Mouse (Mus musculus) midbrain, postnatal 0 days (tissue): ENCODE measurements around the gene Selenoh. TPM values are rescaled to one million over a fixed set of nuclear protein-coding genes. Genes with fewer than 3 reads are reported as not detected.

Experiments used
- ATAC-seq: fragments of 200-750 bp; cut with Nextera tagmentation; 2 replicates; pipeline ENCODE4 v1.8.0; 2017; ENCODE audit warnings: moderate number of reproducible peaks, mild to moderate bottlenecking, moderate TSS enrichment, moderate library complexity; ENCODE audit not compliant: low FRiP score
- DNase-seq: peaks from one replicate; pipeline ENCODE4 v3.0.0-alpha.2; 2015; ENCODE audit warnings: low spot score
- H3K27ac ChIP-seq: fragments of 300-500 bp; sonication (generic); 2 replicates; pipeline ENCODE4 v1.5.1; 2014; ENCODE audit warnings: low read depth, mild to moderate bottlenecking, low read length, mixed read lengths
- H3K27me3 ChIP-seq: fragments of 300-500 bp; sonication (generic); 2 replicates; pipeline ENCODE4 v1.6.1; 2014; ENCODE audit warnings: low read length, control low read depth, mixed read lengths; ENCODE audit not compliant: insufficient read depth
- H3K36me3 ChIP-seq: fragments of 300-500 bp; sonication (generic); 2 replicates; pipeline ENCODE4 v1.6.1; 2014; ENCODE audit warnings: low read length, control low read depth, mixed read lengths; ENCODE audit not compliant: insufficient read depth
- H3K4me1 ChIP-seq: fragments of 300-500 bp; sonication (generic); 2 replicates; pipeline ENCODE4 v1.6.1; 2014; ENCODE audit warnings: mild to moderate bottlenecking, control low read depth, antibody characterized with exemption, low read length, mixed read lengths; ENCODE audit not compliant: insufficient read depth
- H3K4me2 ChIP-seq: fragments of 300-500 bp; sonication (generic); 2 replicates; pipeline ENCODE4 v1.6.1; 2014; ENCODE audit warnings: low read depth, mild to moderate bottlenecking, low read length, mixed read lengths; ENCODE audit not compliant: poor library complexity, severe bottlenecking
- H3K4me3 ChIP-seq: fragments of 300-500 bp; sonication (generic); 2 replicates; pipeline ENCODE4 v1.5.1; 2014; ENCODE audit warnings: low read depth, mild to moderate bottlenecking, low read length, moderate library complexity
- H3K9ac ChIP-seq: fragments of 300-500 bp; sonication (generic); replicated peaks from 2 replicates; pipeline ENCODE4 v1.6.1; 2014; ENCODE audit warnings: mild to moderate bottlenecking, low read length, moderate library complexity, mixed read lengths; ENCODE audit not compliant: poor library complexity, severe bottlenecking
- H3K9me3 ChIP-seq: fragments of 300-500 bp; sonication (generic); 2 replicates; pipeline ENCODE4 v1.6.1; 2016; ENCODE audit warnings: low read length, control low read depth
- CTCF ChIP-seq: IDR thresholded peaks from 2 replicates; pipeline ENCODE4 v1.5.1; 2016; ENCODE audit warnings: antibody characterized with exemption, mild to moderate bottlenecking
- WGBS: fragments of 180-500 bp; shearing (Covaris S2); extraction: QIAGEN DNeasy Blood & Tissue Kit; methylation state at CpG from one replicate; pipeline ENCODE4 v1.1.7; 2014; 5-methylcytosine and 5-hydroxymethylcytosine counted together
- polyA plus RNA-seq: library from polyadenylated mRNA; unstranded; fragments of >200 nt; fragmentation: Nextera tagmentation; extraction: Ambion mirVana; gene quantifications from 2 replicates; pipeline ENCODE4 v1.2.1, GENCODE M21; 2015
- total RNA-seq: library from RNA; depleted of rRNA; stranded (reverse); fragments of >200 nt; gene quantifications from 2 replicates; pipeline ENCODE4 v1.2.3, GENCODE M21; 2014; rRNA removed

Gene Selenoh
- total and polyA plus RNA-seq, 2 experiments from 2014 or later, result 211 to 269 TPM

- Histone ChIP-seq H3K9ac (no peak overlapping the region), H3K27me3 (no peaks in the 10 kb centered on the region), H3K4me3 (no peak overlapping the region), H3K36me3 (peaks cover 35% of the 10 kb centered on the region), H3K4me2 (no peak overlapping the region), H3K9me3 (no peaks in the 10 kb centered on the region), H3K27ac (no peak overlapping the region), H3K4me1 (no peaks in the 10 kb centered on the region)
- ATAC-seq (peak; percentile 32; the same call in 1 of the 2 replicates), DNase-seq (no peak)
- no peak for TF ChIP-seq CTCF
- 96% methylated on average over 21 of the region's 21 CpGs for WGBS
Observed at GRCm38 (mm10) chr2:84619646-84620340, 50.8 kb downstream of the Selenoh start.

Other genes starting within 250 kb of the Selenoh start
- gene Calcrl, start 245.4 kb downstream of the Selenoh start, total RNA-seq, result 11.0 and 19.5 TPM in 2 replicates
- gene Calcrl, start 245.4 kb downstream of the Selenoh start, polyA plus RNA-seq, result 6.0 TPM in 2 replicates
- gene Tfpi, start 194.0 kb downstream of the Selenoh start, total RNA-seq, result 10.0 and 10.4 TPM in 2 replicates
- gene Tfpi, start 194.0 kb downstream of the Selenoh start, polyA plus RNA-seq, result 13.2 and 13.3 TPM in 2 replicates
- gene Ctnnd1, start 20.0 kb downstream of the Selenoh start, total RNA-seq, result 81.1 and 82.9 TPM in 2 replicates
- gene Ctnnd1, start 20.0 kb downstream of the Selenoh start, polyA plus RNA-seq, result 13.7 and 15.8 TPM in 2 replicates
- gene Btbd18, start 11.7 kb downstream of the Selenoh start, total RNA-seq, result not detected in 2 replicates
- gene Btbd18, start 11.7 kb downstream of the Selenoh start, polyA plus RNA-seq, result 0.27 and 0.35 TPM in 2 replicates
- gene Gm28635, start 7.3 kb upstream of the Selenoh start, total RNA-seq, result not detected in 2 replicates
- not detected in 2 replicates for gene Gm28635, start 7.3 kb upstream of the Selenoh start, polyA plus RNA-seq
- 43.0 and 45.3 TPM in 2 replicates for gene Med19, start 7.6 kb upstream of the Selenoh start, total RNA-seq
- gene Med19, start 7.6 kb upstream of the Selenoh start, polyA plus RNA-seq, result 47.4 and 49.5 TPM in 2 replicates
- 149 and 154 TPM in 2 replicates for gene Tmx2, start 8.4 kb upstream of the Selenoh start, total RNA-seq
- 303 and 328 TPM in 2 replicates for gene Tmx2, start 8.4 kb upstream of the Selenoh start, polyA plus RNA-seq
- gene Zdhhc5, start 44.4 kb upstream of the Selenoh start, total RNA-seq, result 39.0 and 39.4 TPM in 2 replicates
- gene Zdhhc5, start 44.4 kb upstream of the Selenoh start, polyA plus RNA-seq, result 14.5 and 17.9 TPM in 2 replicates
- gene Clp1, start 56.6 kb upstream of the Selenoh start, total RNA-seq, result 12.6 TPM in 2 replicates
- gene Clp1, start 56.6 kb upstream of the Selenoh start, polyA plus RNA-seq, result 12.5 and 13.4 TPM in 2 replicates
- gene Ypel4, start 63.3 kb upstream of the Selenoh start, total RNA-seq, result 12.9 and 15.0 TPM in 2 replicates
- gene Ypel4, start 63.3 kb upstream of the Selenoh start, polyA plus RNA-seq, result 14.3 and 14.7 TPM in 2 replicates
- gene Gm19426, start 72.9 kb upstream of the Selenoh start, total RNA-seq, result 0.88 and 1.1 TPM in 2 replicates
- gene Gm19426, start 72.9 kb upstream of the Selenoh start, polyA plus RNA-seq, result 2.1 and 2.4 TPM in 2 replicates
- 19.9 and 20.9 TPM in 2 replicates for gene Serping1, start 104.7 kb upstream of the Selenoh start, total RNA-seq
- 30.6 and 31.9 TPM in 2 replicates for gene Serping1, start 104.7 kb upstream of the Selenoh start, polyA plus RNA-seq
- gene Ube2l6, start 128.1 kb upstream of the Selenoh start, total RNA-seq, result 14.0 and 16.5 TPM in 2 replicates
- gene Ube2l6, start 128.1 kb upstream of the Selenoh start, polyA plus RNA-seq, result 14.2 and 15.1 TPM in 2 replicates
- not detected in 2 replicates for gene Smtnl1, start 151.9 kb upstream of the Selenoh start, total RNA-seq
- gene Smtnl1, start 151.9 kb upstream of the Selenoh start, polyA plus RNA-seq, result not detected in 2 replicates
- 43.6 and 62.5 TPM in 2 replicates for gene Timm10, start 156.2 kb upstream of the Selenoh start, total RNA-seq
- 85.0 and 99.0 TPM in 2 replicates for gene Timm10, start 156.2 kb upstream of the Selenoh start, polyA plus RNA-seq
- gene Slc43a1, start 168.1 kb upstream of the Selenoh start, total RNA-seq, result 0.99 and 1.8 TPM in 2 replicates
- 0.34 and 0.46 TPM in 2 replicates for gene Slc43a1, start 168.1 kb upstream of the Selenoh start, polyA plus RNA-seq
- gene Rtn4rl2, start 215.9 kb upstream of the Selenoh start, total RNA-seq, result 7.7 and 11.4 TPM in 2 replicates
- 6.3 and 6.5 TPM in 2 replicates for gene Rtn4rl2, start 215.9 kb upstream of the Selenoh start, polyA plus RNA-seq